Comparison of ENCODE assay signal across 24 mouse cellular contexts in genomic region chr6:106263396-106263795, GRCm38 (mm10).
DNase-seq lines count a peak whose midpoint lies in the region; ATAC-seq and TF ChIP-seq lines count a peak whose summit lies in the region.
"Had no signal": no experiment of that assay in that cellular context is flagged by ENCODE, and none has a peak within 500 bp of the region (broad histone marks: within the 10 kb centered on the region; RNA-seq: fewer than 3 reads in every experiment).

No protein-coding gene starts in this region.

- no peak overlapping the region for H3K4me2 ChIP-seq in heart, embryonic 12.5 days
- no peak overlapping the region for H3K4me2 ChIP-seq in kidney, postnatal 0 days (ENCODE audit: low read length)
- H3K4me2 ChIP-seq: hindbrain, embryonic 14.5 days; limb, embryonic 15.5 days; neural tube, embryonic 15.5 days had no signal

- H3K9me3 ChIP-seq in heart, embryonic 12.5 days (replicated peaks): no peaks in the 10 kb centered on the region
- no peaks in the 10 kb centered on the region for H3K9me3 ChIP-seq in kidney, postnatal 0 days (replicated peaks; ENCODE audit: low read length)
- H3K9me3 ChIP-seq in limb, embryonic 10.5 days (replicated peaks): no peaks in the 10 kb centered on the region
- H3K9me3 ChIP-seq: forebrain, embryonic 10.5 days; limb, embryonic 15.5 days; neural tube, embryonic 15.5 days had no signal

- peak; percentile 3 for DNase-seq in heart, adult 8-10 months (ENCODE audit: low spot score)
- DNase-seq in kidney, postnatal 0 days (ENCODE audit: low spot score): peak; percentile 88
- no peak for DNase-seq in kidney, adult 11 months
- peak; percentile 20 for DNase-seq in cerebellum, adult 11-12 months
- peak; percentile 69 to 71 for DNase-seq in cerebellum, postnatal 10 days
- DNase-seq in limb, embryonic 10.5 days (ENCODE audit: low spot score): no peak
- no peak for DNase-seq in layer of hippocampus, postnatal 14 days (ENCODE audit: low spot score in 2 of 2)
- DNase-seq: adrenal gland, postnatal 25 days; gastrocnemius, postnatal 10 days; heart, adult 11 months; heart, postnatal 36 days; kidney, adult 8-10 months; right cerebral cortex, adult 18-20 months; right cerebral cortex, postnatal 4 days; thymus, postnatal 14 days had no signal

- no peaks in the 10 kb centered on the region for H3K4me1 ChIP-seq in heart, embryonic 12.5 days (replicated peaks)
- H3K4me1 ChIP-seq in kidney, postnatal 0 days (replicated peaks; ENCODE audit: insufficient read depth, low read length): no peaks in the 10 kb centered on the region
- H3K4me1 ChIP-seq in limb, embryonic 10.5 days: no peaks in the 10 kb centered on the region
- H3K4me1 ChIP-seq: forebrain, embryonic 10.5 days; limb, embryonic 15.5 days; neural tube, embryonic 15.5 days had no signal

- no peaks in the 10 kb centered on the region for H3K36me3 ChIP-seq in heart, embryonic 12.5 days
- no peaks in the 10 kb centered on the region for H3K36me3 ChIP-seq in kidney, postnatal 0 days (ENCODE audit: insufficient read depth, low read length)
- no peaks in the 10 kb centered on the region for H3K36me3 ChIP-seq in limb, embryonic 10.5 days
- H3K36me3 ChIP-seq: forebrain, embryonic 10.5 days; limb, embryonic 15.5 days; neural tube, embryonic 15.5 days had no signal

- H3K27ac ChIP-seq in heart, embryonic 12.5 days (ENCODE audit: poor library complexity, severe bottlenecking): no peak overlapping the region
- H3K27ac ChIP-seq in kidney, postnatal 0 days: no peak overlapping the region
- no peak overlapping the region for H3K27ac ChIP-seq in limb, embryonic 10.5 days
- H3K27ac ChIP-seq: forebrain, embryonic 10.5 days; hindbrain, embryonic 14.5 days; limb, embryonic 15.5 days; liver, embryonic 14.5 days; macrophage; neural tube, embryonic 15.5 days had no signal

- no peak for ATAC-seq in heart, embryonic 12.5 days (ENCODE audit: insufficient number of reproducible peaks, low FRiP score)
- ATAC-seq in kidney, postnatal 0 days (replicated peaks; ENCODE audit: low FRiP score, low read depth): no peak; the same call in 1 of the 2 replicates
- ATAC-seq: forebrain, embryonic 16.5 days; midbrain, embryonic 16.5 days had no signal

- H3K9ac ChIP-seq in heart, embryonic 12.5 days: no peak overlapping the region
- no peak overlapping the region for H3K9ac ChIP-seq in kidney, postnatal 0 days (ENCODE audit: low read depth, low read length)
- H3K9ac ChIP-seq: hindbrain, embryonic 14.5 days; limb, embryonic 15.5 days; liver, embryonic 14.5 days; neural tube, embryonic 15.5 days had no signal

- 86% methylated on average over 3 of the region's 3 CpGs for WGBS in heart, embryonic 12.5 days
- WGBS in kidney, postnatal 0 days: 68% methylated on average over 3 of the region's 3 CpGs
- whole genome bisulfite sequencing in limb, embryonic 10.5 days: 95% methylated on average over 3 of the region's 3 CpGs

- no peak overlapping the region for H3K4me3 ChIP-seq in heart, embryonic 12.5 days
- H3K4me3 ChIP-seq in kidney, postnatal 0 days (replicated peaks; ENCODE audit: low read depth, low read length): no peak overlapping the region
- H3K4me3 ChIP-seq in limb, embryonic 10.5 days: no peak overlapping the region
- H3K4me3 ChIP-seq: forebrain, embryonic 10.5 days; limb, embryonic 15.5 days; neural tube, embryonic 15.5 days had no signal

- no peak for TF ChIP-seq CTCF in kidney, postnatal 0 days (IDR thresholded peaks at IDR 0.05; ENCODE audit: low read depth)

- no peaks in the 10 kb centered on the region for H3K27me3 ChIP-seq in heart, embryonic 12.5 days (replicated peaks)
- no peaks in the 10 kb centered on the region for H3K27me3 ChIP-seq in kidney, postnatal 0 days (ENCODE audit: insufficient read depth, low read length)
- H3K27me3 ChIP-seq in limb, embryonic 10.5 days (ENCODE audit: low read depth, poor library complexity, severe bottlenecking): no peaks in the 10 kb centered on the region
- H3K27me3 ChIP-seq: limb, embryonic 15.5 days; neural tube, embryonic 15.5 days had no signal

Comparison
In these comparisons a context has a peak if more than half of its experiments do, and no peak if none do; other contexts are left out.
1. DNase-seq: peak in heart, adult 8-10 months (single experiment), kidney, postnatal 0 days (single experiment), cerebellum, adult 11-12 months (single experiment) and cerebellum, postnatal 10 days (2 of 2); none in kidney, adult 11 months (single experiment), limb, embryonic 10.5 days (single experiment) and layer of hippocampus, postnatal 14 days (0 of 2).